Mouse (Mus musculus) lung, postnatal 0 days (tissue): Measurements from ENCODE around the gene Copg1.

Experiments used
- CTCF ChIP-seq: IDR thresholded peaks from 2 replicates; pipeline ENCODE4 v1.5.1; 2016; ENCODE audit warnings: antibody characterized with exemption, mild to moderate bottlenecking
- EP300 ChIP-seq: IDR thresholded peaks from 2 replicates; pipeline ENCODE4 v1.6.1; 2016; ENCODE audit warnings: antibody characterized with exemption, mild to moderate bottlenecking, control low read depth

- TF ChIP-seq CTCF: no peak
- TF ChIP-seq EP300: no peak
Observed at GRCm38 (mm10) chr6:87938941-87939340, 51.3 kb downstream of the Copg1 start.
